Mouse (Mus musculus): ENCODE measurements around the gene Il15ra. TPM values are rescaled to one million over a fixed set of nuclear protein-coding genes. Genes with fewer than 3 reads are reported as not detected.
"Not testable (repeated sequence)": the region's sequence is repeated elsewhere in the genome, so short reads cannot be mapped to it uniquely, and the experiment has no call there.

The Il15ra gene
- total RNA-seq, 2 experiments from 2014 or later, result 27.3 to 27.9 TPM

- DNase-seq, result peak; percentile 13 to 19
- intact Hi-C loops (cut with DNase I), result loop anchor here (5.0 kb wide), 2 partner anchors 71 to 104 kb away; partner anchors contain the start of genes Ankrd16, Fbh1 and Rbm17
These were observed 1.1 kb downstream of the Il15ra start for GRCm38 (mm10) chr2:11706030-11706745.

DNA sequence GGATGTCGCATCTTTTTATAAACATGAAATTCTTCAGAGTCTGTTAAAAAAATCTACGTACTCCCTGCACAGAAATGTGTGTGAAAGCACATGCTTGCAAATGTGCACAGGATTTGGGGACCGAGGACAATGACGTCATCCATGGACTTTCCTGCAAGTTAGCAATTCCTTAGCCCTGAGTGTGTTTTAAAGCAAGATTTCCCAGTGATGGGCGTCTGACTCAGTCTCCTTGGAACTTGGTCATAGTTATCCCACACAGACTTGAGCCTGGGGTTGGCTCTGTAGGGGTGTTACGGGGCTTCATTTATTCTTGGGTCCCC lies 1.6 kb downstream of the Il15ra start:
- DNase-seq, result peak in 1 of 2 experiments; percentile 25
- intact Hi-C loops (cut with DNase I), result loop anchor here (5.0 kb wide), 2 partner anchors 71 to 104 kb away; partner anchors contain the start of genes Ankrd16, Fbh1 and Rbm17

DNA sequence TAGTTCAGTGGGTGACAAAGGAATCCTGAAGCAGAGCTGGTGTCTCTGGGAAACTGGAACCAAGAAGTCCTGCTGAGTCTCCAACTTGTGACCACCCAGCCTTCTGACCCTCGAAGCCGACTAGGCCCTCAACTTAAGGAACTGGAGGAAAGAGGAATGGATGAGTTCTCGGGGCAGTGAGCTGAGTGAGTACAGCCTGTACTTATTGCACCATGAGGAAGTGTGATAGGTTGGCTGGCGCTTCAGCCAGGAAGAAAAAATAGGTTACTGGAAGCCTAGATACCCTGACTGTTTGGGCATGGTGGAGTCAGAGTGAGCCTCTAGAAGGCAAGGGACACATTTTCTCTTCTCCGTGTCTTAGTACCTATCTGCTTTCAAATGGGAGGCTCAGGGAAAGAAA lies 3.4 kb downstream of the Il15ra start:
- DNase-seq, result peak in 1 of 2 experiments; percentile 18
- intact Hi-C loops (cut with DNase I), result loop anchor here (2.0 to 5.0 kb wide), 3 partner anchors 44 to 106 kb away; partner anchors contain the start of genes Ankrd16, Fbh1 and Rbm17

GRCm38 (mm10) chr2:11710101-11710500 lies 5.0 kb downstream of the Il15ra start:
- DNase-seq, result peak in 1 of 2 experiments; percentile 30
- intact Hi-C loops (cut with DNase I), result not testable (repeated sequence)

- no peak for DNase-seq
- intact Hi-C loops (cut with DNase I), result no loop called here
These were observed 7.4 kb downstream of the Il15ra start for GRCm38 (mm10) chr2:11712483-11712990.

GRCm38 (mm10) chr2:11713021-11713420 lies 7.9 kb downstream of the Il15ra start:
- no peak for DNase-seq
- intact Hi-C loops (cut with DNase I), result no loop called here

- DNase-seq, result no peak
- intact Hi-C loops (cut with DNase I), result no loop called here
These were observed 9.4 kb downstream of the Il15ra start for GRCm38 (mm10) chr2:11714535-11714934.

DNA sequence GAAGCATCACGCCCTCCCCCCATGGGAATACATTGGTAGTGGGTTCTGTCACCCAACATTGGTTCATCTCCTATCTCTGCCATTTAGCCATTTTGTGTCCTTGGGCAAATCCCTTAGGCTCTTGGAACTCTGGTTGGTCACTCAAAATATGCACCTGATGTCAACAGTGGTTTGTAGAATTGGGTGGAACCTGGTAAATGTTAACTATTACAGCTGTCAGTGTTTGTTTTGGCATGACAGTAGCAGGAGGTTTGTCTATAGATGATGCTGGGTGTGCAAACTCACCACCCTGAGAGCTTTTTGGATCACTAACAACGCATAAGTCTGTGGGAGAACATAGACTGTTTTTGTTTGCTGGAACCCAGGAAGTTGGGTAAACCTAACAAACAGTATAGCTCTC lies 13.5 kb downstream of the Il15ra start:
- intact Hi-C loops (cut with DNase I), result no loop called here
- no peak for DNase-seq

DNA sequence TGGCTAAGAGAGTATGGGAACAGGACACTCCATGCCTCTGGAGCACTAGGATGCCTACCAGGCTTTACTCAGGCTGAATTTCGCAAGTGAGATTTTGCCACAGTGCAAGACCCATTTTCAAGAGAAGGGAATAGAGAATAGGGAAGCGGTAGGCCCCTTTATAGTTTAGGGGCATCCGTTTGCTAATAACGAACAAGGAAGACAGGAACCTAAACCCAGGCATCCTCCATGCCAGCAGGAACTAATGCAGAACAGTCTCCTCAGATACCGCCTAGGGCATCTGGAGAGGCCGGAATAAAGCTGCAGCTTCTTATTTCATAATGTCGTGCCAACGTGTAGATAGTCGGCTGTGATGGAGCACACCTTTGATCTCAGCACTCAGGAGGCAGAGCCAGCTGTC lies 17.5 kb downstream of the Il15ra start:
- intact Hi-C loops (cut with DNase I), result no loop called here

GRCm38 (mm10) chr2:11727574-11727973 lies 22.5 kb downstream of the Il15ra start:
- intact Hi-C loops (cut with DNase I), result no loop called here
- no peak for DNase-seq

More for the DNA sequence above, 17.5 kb downstream of the Il15ra start:
- no peak for DNase-seq

DNA sequence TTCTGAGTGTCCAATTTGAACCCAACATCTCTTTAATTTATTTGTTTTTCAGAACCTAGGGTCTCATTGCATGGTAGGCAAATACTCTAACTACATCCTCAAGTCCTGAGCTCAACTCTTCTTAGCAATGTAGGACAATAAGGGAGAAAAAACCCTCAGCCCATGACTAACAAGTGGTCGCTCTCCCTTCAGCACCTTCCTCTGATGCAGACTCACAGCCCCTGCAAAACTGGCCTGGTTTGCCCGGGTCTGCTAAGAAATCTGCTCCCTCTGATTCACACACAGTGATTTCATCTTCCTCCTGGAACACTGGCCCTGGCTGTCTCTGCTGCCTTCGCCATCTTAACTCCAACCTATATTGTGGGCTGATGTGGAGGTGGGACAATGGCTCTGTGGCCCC lies 24.0 kb downstream of the Il15ra start:
- intact Hi-C loops (cut with DNase I), result no loop called here
- no peak for DNase-seq

DNA sequence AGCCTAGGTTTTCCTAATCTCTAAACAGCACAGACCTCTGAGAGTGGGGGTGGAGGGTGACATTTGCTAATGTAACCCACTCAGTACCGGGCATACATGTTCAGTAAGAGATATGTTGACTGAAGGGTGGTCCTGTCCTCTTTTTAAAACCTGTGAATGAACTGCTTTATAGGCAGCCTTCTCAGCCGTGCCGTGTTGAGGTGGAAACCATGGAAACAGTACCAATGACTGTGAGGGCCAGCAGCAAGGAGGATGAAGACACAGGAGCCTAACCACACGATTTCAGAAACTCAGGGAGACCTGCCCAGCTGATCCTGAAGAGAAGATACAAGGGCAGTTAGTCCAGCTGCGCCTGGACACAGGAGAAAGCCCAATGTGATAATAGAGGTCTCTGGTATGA lies 27.9 kb downstream of the Il15ra start:
- intact Hi-C loops (cut with DNase I), result no loop called here
- DNase-seq, result no peak

DNA sequence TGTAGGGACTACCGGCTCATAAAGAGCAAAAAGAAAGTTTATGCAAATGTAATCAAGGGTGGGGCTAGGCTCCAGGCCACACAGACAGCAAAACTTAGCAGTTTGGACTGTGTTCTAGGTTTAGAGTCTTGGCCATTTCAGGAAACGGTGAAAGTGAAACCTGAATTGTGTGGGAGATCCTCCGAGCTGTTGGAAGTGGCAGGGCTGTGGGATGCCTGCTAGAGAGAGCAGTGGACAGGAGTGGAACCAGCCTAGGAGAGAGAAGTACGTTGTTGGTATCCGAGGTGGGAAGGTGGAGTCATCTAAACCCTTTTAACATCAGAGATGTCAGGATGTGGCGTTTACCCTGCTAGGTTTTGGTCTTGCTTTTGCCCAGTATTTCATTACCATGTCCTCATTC lies 30.8 kb downstream of the Il15ra start:
- intact Hi-C loops (cut with DNase I), result no loop called here
- no peak for DNase-seq

DNA sequence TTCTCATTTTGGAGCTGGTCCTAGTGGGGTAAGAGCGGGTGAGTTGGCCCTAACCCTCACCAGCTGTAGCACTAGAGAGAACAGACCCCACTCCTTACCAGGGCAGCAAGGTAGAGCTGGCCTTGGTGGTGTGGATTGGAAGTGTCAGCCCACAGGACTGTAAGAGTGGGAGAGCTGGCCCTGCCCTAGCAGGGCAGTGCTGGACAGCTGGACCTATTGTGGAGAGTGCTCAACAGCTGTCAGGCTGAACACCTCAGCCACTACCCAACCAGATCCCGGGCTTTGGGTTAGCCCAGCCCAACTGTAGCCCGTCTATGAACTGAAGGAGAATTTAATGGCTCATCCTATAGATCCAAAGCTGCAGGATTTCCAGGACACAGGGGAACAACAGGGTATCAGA lies 33.7 kb downstream of the Il15ra start:
- intact Hi-C loops (cut with DNase I), result no loop called here
- DNase-seq, result no peak

DNA sequence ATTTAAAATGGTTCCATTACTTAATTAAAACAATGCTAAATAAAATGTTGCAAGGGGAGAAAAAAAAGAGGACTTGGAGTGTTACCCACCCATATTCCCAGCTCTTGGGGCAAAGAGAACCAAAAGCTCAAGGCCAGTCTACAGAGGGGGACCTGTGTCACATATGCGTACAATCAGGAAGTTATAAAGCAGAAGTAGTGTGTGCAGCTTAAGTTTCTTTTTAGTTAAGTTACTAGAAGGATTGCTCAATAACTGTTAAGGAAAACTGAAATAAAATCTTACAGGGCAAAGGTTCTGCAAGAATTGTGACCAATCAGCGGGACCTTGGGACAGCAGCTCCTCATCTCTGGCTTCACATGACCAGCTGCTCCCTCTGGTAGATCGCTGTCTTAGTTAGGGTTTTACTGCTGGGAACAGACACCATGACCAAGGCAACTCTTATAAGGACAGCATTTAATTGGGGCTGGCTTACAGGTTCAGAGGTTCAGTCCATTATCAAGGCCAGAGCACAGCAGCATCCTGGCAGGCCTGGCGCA lies 34.5 kb downstream of the Il15ra start:
- DNase-seq, result no peak

DNA sequence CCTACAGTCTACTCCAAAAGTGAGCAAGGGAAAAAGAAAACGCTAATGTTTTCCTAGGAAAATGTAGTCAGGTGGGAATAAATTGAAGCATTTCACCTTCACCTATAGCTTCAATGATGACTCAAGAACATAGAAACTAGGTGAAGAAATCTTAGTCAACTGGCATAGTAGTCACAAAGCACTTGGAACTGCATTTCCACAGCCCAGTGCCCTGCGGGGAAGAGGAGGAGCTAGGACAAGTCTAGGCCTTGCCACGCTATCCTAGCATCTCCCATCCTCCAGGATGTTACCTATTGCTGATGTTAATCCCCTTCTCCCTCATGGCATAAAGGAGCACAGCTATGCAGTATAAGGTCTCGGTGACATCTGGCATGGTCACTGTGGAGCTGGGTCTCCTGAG lies 57.5 kb downstream of the Il15ra start:
- intact Hi-C loops (cut with DNase I), result no loop called here

More for the DNA sequence above, 34.5 kb downstream of the Il15ra start:
- intact Hi-C loops (cut with DNase I), result no loop called here

GRCm38 (mm10) chr2:11765694-11766093 lies 60.6 kb downstream of the Il15ra start:
- intact Hi-C loops (cut with DNase I), result no loop called here
- DNase-seq, result no peak

More for the DNA sequence above, 57.5 kb downstream of the Il15ra start:
- no peak for DNase-seq

DNA sequence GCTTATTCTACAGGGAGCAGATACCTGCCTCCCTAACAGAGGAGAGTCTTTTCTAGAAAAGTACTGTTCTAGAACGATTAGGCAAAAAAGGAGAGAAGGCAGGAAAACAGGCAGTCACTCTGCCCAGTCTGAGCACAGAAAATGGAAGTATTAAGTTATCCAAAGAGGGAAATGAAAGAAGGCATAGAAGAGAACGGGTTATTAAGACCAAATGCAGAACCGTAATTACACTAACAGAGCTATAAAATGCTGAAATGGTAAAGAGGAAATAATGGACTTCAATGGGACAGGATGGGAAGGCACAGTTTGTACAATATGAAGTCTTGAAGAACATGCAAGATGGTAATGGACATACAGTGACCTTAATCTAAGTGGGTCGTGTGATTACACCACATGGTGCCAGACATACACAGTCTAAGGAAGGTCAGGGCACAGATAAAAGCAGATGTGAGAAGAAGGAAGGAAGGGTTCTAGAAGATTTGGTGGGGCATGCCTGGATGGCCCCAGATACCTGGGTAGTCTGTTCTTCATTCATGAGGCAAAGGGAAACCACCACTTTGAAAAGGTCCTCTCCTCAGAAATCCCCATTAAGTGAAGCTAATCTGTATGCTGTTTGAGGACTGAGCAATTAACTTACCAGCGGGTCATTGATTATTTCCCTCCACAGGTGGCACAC lies 61.5 kb downstream of the Il15ra start:
- no peak for DNase-seq
- intact Hi-C loops (cut with DNase I), result no loop called here

DNA sequence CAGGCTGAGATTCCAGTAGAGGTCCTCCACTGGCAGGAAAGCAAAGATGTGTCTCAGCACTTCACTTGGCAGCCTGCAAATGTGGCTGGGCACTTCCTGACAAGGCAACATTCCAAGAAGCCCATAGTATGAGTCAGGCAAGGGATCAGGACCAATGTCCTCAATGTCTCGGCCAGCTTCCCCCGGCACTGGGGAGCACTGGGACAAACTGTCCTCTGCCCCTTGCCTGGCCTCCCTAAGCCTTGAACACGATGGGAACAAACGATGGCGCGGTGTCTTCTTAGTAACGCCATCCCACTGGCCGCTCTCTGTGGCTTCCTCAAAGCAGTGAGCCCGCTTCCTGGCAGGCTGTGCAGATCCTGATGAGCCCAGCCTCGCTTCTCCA lies 62.1 kb downstream of the Il15ra start:
- peak in 1 of 2 experiments; percentile 10 for DNase-seq
- intact Hi-C loops (cut with DNase I), result no loop called here

DNA sequence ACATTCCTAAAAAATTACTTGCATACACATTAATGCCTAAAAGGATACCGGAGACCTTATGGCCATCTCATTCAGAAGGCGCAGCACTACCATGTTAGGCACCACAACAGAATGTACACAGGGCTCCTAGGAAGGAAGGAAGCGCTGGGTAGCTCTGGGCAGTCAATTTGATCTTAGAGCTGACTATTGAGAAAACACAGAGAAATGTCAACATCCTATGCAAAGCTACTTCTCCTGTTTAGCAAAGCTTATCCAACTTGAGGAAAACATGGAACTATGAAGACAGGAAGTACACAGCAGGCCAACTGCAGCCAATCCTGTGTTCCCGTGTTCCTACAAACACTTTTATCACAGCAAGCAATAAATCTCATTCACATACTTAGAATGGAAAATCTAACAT lies 66.6 kb downstream of the Il15ra start:
- intact Hi-C loops (cut with DNase I), result no loop called here
- DNase-seq, result no peak

DNA sequence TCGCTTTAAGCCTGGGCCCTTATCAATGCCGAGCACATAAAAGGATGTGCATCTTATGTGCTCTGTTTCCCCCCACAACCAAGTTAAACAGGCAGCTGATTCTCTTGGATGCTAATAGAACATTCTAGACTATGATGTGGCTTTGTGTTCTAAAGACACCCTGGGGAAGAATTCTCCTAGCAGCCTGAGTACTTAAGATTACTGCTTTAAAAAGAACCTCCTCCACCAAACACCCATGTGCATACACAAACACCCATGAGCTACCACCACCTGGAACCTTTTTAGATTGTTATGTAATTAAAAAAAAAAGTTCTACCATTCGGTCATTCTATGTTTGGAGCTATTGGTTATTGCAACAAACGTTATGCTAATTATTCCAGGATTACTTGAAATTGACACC lies 67.3 kb downstream of the Il15ra start:
- intact Hi-C loops (cut with DNase I), result no loop called here
- DNase-seq, result no peak

- intact Hi-C loops (cut with DNase I), result no loop called here
- no peak for DNase-seq
These were observed 69.3 kb downstream of the Il15ra start for GRCm38 (mm10) chr2:11774426-11774825.
